Mouse (Mus musculus): ENCODE results near the gene Ccdc142. TPM values are rescaled to one million over a fixed set of nuclear protein-coding genes. Genes with fewer than 3 reads are reported as not detected.

The Ccdc142 gene
- polyA plus RNA-seq, 1 experiment from 2014 or later = 3.8 TPM

DNA sequence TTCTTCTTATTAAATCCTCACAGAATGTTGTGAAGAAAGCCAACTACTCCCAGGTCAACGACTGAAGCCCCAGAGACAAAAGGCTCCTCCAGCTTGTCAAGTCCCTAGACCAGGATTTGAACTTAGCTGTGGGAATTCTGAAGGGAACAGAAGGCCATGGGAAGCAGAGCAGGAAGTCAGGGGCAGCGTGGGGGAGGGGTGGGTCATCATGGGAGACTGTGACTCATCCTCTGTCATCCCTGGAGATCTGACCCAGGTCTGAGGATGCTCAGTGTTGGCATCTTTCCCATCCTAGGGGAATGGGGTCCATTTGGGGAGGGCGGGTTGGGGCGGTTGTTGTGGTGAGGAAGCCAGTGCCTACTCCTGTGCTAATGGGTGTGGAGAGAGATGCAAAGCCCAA lies 40.2 kb downstream of the Ccdc142 start:
- WGBS = 27% methylated on average over 4 of the region's 4 CpGs
- H3K27me3 ChIP-seq (ENCODE audit: low read depth, poor library complexity, severe bottlenecking) = 0 out of 2 replicates have a peak, but pooled peaks cover 9% of the 10 kb centered on the region
- H3K4me1 ChIP-seq = peaks cover 77% of the 10 kb centered on the region
- peaks cover 21% of the 10 kb centered on the region for H3K36me3 ChIP-seq
- peak overlapping the region; percentile 82 for H3K27ac ChIP-seq
- no peaks in the 10 kb centered on the region for H3K9me3 ChIP-seq (replicated peaks)
- peak overlapping the region; percentile 51 for H3K4me3 ChIP-seq
- no peak for DNase-seq (ENCODE audit: low spot score)

DNA sequence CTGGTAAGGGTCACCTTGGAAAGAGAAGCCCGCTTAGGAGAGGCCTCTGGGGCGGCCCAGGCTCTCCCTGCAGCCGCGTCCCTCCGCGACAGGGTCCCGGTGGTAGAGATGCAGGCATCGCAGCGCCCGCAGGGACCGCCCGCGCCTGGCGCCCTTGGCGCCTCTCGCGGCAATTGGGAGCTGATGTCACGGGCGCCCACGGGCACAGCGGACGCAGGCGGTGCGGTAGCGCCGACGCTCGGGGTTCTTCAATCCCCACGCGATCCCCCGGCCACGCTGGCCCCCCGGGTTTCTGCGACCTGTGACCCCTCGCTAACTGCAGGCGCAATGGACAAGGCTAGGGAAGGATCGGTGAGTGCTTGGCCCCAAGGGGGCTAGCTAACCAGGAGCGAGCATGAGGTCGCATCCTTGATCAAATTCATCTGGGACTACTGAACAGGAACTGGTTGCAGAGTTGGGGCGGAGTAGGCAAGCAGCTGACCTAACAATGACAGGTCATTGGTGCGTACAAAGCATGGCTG lies 40.9 kb downstream of the Ccdc142 start:
- H3K36me3 ChIP-seq = peaks cover 28% of the 10 kb centered on the region
- 2% methylated on average over 41 of the region's 41 CpGs for WGBS
- peak overlapping the region; percentile 82 for H3K27ac ChIP-seq
- DNase-seq (ENCODE audit: low spot score) = peak; percentile 62
- 0 out of 2 replicates have a peak, but pooled peaks cover 9% of the 10 kb centered on the region for H3K27me3 ChIP-seq (ENCODE audit: low read depth, poor library complexity, severe bottlenecking)
- peak overlapping the region; percentile 51 for H3K4me3 ChIP-seq
- H3K9me3 ChIP-seq (replicated peaks) = no peaks in the 10 kb centered on the region
- peaks cover 80% of the 10 kb centered on the region for H3K4me1 ChIP-seq

DNA sequence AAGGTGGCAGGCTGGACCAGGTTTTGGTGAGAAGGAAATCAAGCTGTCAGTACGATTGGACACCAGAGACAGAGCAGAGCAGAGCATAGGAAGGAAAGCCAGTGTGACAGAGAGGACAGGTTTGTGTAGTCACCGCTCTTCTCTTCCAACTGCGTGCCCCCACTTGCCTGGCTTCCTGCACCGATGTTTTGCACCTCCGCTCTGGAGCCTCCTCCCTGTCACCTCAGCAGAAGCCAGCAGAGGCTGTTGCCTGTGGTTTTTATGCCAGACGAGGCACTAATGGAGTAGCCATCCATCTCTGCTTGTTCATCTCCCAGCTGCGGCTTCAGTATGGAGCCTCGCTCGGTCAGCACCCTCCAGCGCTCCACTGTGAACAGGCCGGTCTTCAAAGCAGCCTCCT lies 41.5 kb downstream of the Ccdc142 start:
- 0 out of 2 replicates have a peak, but pooled peaks cover 9% of the 10 kb centered on the region for H3K27me3 ChIP-seq (ENCODE audit: low read depth, poor library complexity, severe bottlenecking)
- H3K4me3 ChIP-seq = peak overlapping the region; percentile 51
- peaks cover 77% of the 10 kb centered on the region for H3K4me1 ChIP-seq
- H3K9me3 ChIP-seq (replicated peaks) = no peaks in the 10 kb centered on the region
- 28% methylated on average over 11 of the region's 11 CpGs for WGBS
- peaks cover 34% of the 10 kb centered on the region for H3K36me3 ChIP-seq
- 0 out of 2 replicates have a peak overlapping the region, but pooled peaks have one; percentile 82 for H3K27ac ChIP-seq
- DNase-seq (ENCODE audit: low spot score) = no peak

DNA sequence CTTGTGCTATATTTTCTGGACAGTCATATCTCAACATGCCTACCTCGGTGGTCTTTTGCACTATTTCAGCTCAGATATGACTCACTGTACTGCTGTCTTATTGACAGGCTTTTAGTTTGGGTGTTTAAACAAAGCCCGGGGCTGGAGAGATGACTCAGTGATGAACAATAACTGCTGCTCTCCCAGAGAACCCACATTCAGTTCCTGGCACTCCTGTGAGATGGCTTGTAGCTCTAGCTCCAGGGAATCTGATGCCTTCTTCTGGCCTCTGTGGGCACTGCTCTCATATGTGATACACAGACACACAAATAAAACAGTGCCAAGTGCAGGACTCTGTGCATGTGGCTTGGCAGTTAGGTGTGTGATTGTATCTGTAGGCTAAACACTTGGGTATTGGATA lies 43.8 kb downstream of the Ccdc142 start:
- H3K9me3 ChIP-seq (replicated peaks) = no peaks in the 10 kb centered on the region
- no peak for DNase-seq (ENCODE audit: low spot score)
- 0 out of 2 replicates have a peak, but pooled peaks cover 9% of the 10 kb centered on the region for H3K27me3 ChIP-seq (ENCODE audit: low read depth, poor library complexity, severe bottlenecking)
- no peak overlapping the region for H3K4me3 ChIP-seq
- no peak overlapping the region for H3K27ac ChIP-seq
- H3K36me3 ChIP-seq = peaks cover 46% of the 10 kb centered on the region
- 85% methylated on average over 2 of the region's 2 CpGs for WGBS
- peaks cover 54% of the 10 kb centered on the region for H3K4me1 ChIP-seq

DNA sequence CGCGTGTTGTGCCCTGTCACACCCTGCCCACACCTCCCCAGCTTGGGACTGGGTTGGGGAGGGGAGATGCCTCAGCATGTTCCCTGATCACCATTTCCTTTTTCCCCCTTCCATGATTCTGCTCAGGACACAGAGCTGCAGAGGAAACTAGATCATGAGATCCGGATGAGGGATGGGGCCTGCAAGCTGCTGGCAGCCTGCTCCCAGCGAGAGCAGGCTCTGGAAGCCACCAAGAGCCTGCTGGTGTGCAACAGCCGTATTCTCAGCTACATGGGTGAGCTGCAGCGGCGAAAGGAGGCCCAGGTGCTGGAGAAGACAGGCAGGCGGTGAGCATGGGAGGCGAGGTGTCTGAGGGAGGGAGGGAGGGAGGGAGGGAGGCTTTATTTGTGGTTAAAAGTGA lies 44.4 kb downstream of the Ccdc142 start:
- Histone ChIP-seq H3K4me3 (0 out of 2 replicates have a peak overlapping the region, but pooled peaks have one; percentile 2), H3K27me3 (ENCODE audit: low read depth, poor library complexity, severe bottlenecking) (0 out of 2 replicates have a peak, but pooled peaks cover 9% of the 10 kb centered on the region), H3K36me3 (peaks cover 51% of the 10 kb centered on the region), H3K4me1 (peaks cover 56% of the 10 kb centered on the region), H3K27ac (peak overlapping the region; percentile 47), H3K9me3 (replicated peaks) (no peaks in the 10 kb centered on the region)
- WGBS = 66% methylated on average over 9 of the region's 9 CpGs
- no peak for DNase-seq (ENCODE audit: low spot score)

DNA sequence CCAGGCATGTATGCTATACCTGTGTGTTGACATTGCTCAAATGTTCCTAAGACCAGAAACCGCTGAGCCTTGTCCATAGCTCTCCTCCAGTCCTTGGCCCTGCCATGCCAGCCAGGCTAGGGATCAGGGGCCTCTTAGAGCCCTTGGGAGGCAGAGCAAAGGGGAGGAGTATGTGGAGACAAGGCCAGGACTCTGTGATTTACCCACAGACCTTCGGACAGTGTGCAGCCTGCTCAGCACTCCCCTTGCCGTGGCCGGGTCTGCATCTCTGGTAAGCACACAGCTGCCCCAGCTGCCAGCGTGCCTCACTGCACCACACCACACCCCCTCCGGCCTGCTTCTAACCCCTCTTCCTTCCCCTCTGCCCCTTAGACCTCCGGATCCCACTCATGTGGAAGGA lies 45.9 kb downstream of the Ccdc142 start:
- Histone ChIP-seq H3K27me3 (ENCODE audit: low read depth, poor library complexity, severe bottlenecking) (0 out of 2 replicates have a peak, but pooled peaks cover under 1% of the 10 kb centered on the region), H3K4me1 (peaks cover 54% of the 10 kb centered on the region), H3K36me3 (peaks cover 66% of the 10 kb centered on the region), H3K27ac (0 out of 2 replicates have a peak overlapping the region, but pooled peaks have one; percentile 12), H3K9me3 (replicated peaks) (no peaks in the 10 kb centered on the region), H3K4me3 (no peak overlapping the region)
- 64% methylated on average over 7 of the region's 7 CpGs for WGBS
- DNase-seq (ENCODE audit: low spot score) = no peak

DNA sequence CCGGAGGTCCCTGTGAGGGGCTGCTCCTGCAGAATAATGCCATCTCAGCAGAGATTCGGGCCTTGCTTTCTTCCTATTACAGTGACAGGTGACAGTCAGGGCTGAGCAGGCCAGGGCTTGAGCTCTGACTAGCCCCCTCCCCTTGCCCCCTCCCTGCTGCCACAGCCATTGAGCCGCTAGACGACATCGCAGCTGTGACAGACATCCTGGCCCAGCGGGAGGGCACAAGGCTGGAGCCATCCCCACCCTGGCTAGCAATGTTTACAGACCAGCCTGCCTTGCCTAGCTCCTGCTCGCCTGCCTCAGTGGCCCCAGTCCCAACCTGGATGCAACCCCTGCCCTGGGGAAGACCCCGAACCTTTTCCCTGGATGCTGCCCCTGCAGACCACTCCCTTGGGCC lies 50.3 kb downstream of the Ccdc142 start:
- H3K9me3 ChIP-seq (replicated peaks) = no peaks in the 10 kb centered on the region
- peaks cover 47% of the 10 kb centered on the region for H3K4me1 ChIP-seq
- H3K4me3 ChIP-seq = no peak overlapping the region
- WGBS = 34% methylated on average over 8 of the region's 8 CpGs
- peak overlapping the region; percentile 21; the same call in 1 of the 2 replicates for H3K27ac ChIP-seq
- H3K27me3 ChIP-seq (ENCODE audit: low read depth, poor library complexity, severe bottlenecking) = 0 out of 2 replicates have a peak, but pooled peaks cover 9% of the 10 kb centered on the region
- peaks cover 72% of the 10 kb centered on the region for H3K36me3 ChIP-seq
- DNase-seq (ENCODE audit: low spot score) = no peak

DNA sequence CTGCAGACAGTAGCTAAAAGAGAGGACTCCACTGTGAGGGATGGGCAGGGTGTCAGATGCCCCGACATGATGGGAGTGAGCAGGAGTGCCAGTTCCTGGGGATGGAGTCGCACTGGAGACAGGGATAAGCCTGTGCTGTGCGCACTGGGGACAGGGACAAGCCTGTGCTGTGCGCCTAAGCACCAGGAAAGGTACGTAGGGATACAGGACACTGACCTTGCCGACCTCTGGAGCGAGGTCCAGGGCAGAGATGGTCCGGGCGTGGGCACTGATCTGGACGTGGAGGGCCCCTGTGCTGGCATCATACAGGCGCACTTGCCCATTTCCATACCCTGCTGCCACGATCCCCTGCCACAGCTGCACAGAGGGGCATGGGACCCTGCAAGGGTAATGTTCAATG lies 51.6 kb downstream of the Ccdc142 start:
- 0 out of 2 replicates have a peak, but pooled peaks cover 9% of the 10 kb centered on the region for H3K27me3 ChIP-seq (ENCODE audit: low read depth, poor library complexity, severe bottlenecking)
- DNase-seq (ENCODE audit: low spot score) = peak; percentile 29

DNA sequence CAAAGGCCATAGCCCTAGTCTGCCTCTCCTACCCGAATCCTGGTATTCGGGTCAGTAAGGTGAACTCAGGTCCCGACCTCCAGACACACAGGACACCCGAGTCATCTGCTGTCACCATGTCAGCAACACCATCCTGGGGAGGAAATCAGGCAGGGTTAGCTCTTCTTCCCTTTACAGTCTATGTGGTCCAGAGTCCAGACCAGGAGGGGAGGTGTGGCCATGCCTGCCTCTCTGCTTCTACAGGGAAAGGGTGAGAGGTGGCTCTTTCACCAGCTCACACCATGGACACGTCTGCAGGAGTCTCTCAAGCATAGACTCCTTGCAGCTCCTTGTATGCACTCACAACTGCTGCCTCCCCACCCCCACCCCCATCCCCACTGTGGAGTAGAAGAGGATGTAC lies 52.1 kb downstream of the Ccdc142 start:
- peaks cover 55% of the 10 kb centered on the region for H3K36me3 ChIP-seq
- peak; percentile 27 for DNase-seq (ENCODE audit: low spot score)
- H3K27me3 ChIP-seq (ENCODE audit: low read depth, poor library complexity, severe bottlenecking) = 0 out of 2 replicates have a peak, but pooled peaks cover 9% of the 10 kb centered on the region
- H3K4me1 ChIP-seq = peaks cover 40% of the 10 kb centered on the region
- no peak overlapping the region for H3K4me3 ChIP-seq
- 71% methylated on average over 5 of the region's 5 CpGs for WGBS
- H3K9me3 ChIP-seq (replicated peaks) = no peaks in the 10 kb centered on the region
- H3K27ac ChIP-seq = no peak overlapping the region

More for the DNA sequence above, 51.6 kb downstream of the Ccdc142 start:
- peak overlapping the region; percentile 5; the same call in 1 of the 2 replicates for H3K4me3 ChIP-seq
- peaks cover 40% of the 10 kb centered on the region for H3K4me1 ChIP-seq
- WGBS = 89% methylated on average over 12 of the region's 12 CpGs
- no peaks in the 10 kb centered on the region for H3K9me3 ChIP-seq (replicated peaks)
- peaks cover 59% of the 10 kb centered on the region for H3K36me3 ChIP-seq
- no peak overlapping the region for H3K27ac ChIP-seq

DNA sequence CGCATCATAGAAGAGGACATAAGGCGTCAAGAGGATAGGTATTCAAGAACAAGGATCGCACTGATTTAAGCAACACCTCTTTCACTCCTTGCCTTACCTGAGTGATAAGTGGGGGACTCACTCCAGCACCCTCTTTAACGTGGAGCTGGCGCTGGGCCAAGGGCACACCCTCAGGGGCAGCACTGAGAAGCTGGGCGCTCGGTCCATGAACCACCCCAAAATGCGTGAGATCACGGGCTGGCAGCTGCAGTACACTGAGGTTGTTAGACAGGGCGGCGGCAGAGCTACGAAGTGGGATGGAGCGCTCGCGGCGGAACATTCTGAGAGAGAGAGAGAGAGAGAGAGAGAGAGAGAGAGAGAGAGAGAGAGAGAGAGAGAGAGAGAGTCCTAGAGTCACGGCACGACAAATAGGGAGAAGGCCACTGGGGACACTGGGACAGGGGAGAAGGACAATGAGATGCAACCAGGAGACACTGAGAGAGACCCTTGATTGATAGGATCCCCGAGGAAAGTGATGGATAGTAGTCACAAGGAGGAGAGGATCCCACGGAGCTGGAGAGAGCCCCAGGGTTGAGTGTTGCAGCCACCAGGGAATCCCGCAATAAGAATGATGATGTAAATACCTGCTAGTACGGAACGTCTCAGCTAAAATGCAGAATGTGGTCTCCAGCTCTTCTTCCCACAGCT lies 54.3 kb downstream of the Ccdc142 start:
- Histone ChIP-seq H3K36me3 (peaks cover 32% of the 10 kb centered on the region), H3K27ac (peak overlapping the region; percentile 80), H3K9me3 (replicated peaks) (no peaks in the 10 kb centered on the region), H3K4me3 (peak overlapping the region; percentile 61), H3K4me1 (peaks cover 35% of the 10 kb centered on the region), H3K27me3 (ENCODE audit: low read depth, poor library complexity, severe bottlenecking) (peaks cover 21% of the 10 kb centered on the region)
- peak; percentile 43 for DNase-seq (ENCODE audit: low spot score)
- WGBS = 9% methylated on average over 23 of the region's 23 CpGs

DNA sequence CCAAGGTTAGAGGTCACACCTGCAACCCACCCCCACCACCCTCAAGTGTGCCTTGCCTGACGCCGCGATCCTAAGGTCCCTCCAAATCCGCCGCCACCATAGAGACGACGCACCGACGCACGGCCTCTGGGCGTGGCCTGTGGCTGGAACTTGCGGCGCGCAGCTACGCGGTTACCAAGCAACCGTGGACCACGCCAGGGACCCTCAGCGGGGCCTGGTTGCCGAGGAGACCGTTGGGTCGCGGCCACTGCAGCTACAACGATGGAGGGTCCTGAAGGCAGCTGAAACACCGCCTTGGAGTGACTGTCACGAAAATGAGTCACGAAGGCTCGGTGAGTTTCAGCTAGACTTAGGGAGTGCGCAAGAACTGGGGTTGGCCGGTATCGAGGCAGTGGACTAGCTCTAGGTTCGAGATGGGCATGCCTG lies 54.9 kb downstream of the Ccdc142 start, which contains the start of the genes Wdr54 and 1700003E16Rik:
Gene Wdr54 (minus strand): TSS at position 139 of the 426 bp plus-strand sequence.
Gene 1700003E16Rik (plus strand): TSS at position 146 of the 426 bp plus-strand sequence.
- Histone ChIP-seq H3K36me3 (peaks cover 27% of the 10 kb centered on the region), H3K4me1 (peaks cover 35% of the 10 kb centered on the region), H3K4me3 (peak within 1 kb of the TSS; percentile 61), H3K9me3 (replicated peaks) (no peaks in the 10 kb centered on the region), H3K27me3 (ENCODE audit: low read depth, poor library complexity, severe bottlenecking) (peaks cover 27% of the 10 kb centered on the region), H3K27ac (peak within 1 kb of the TSS; percentile 80)
- DNase-seq (ENCODE audit: low spot score) = peak; percentile 89
- 3% methylated on average over 32 of the region's 32 CpGs for WGBS

All from limb, embryonic 10.5 days (tissue).